Mouse (Mus musculus) bone marrow macrophage, adult 2 months (primary cell): Measurements from ENCODE around the gene Afmid. TPM values are rescaled to one million over a fixed set of nuclear protein-coding genes. Genes with fewer than 3 reads are reported as not detected.

ENCODE experiments used
- H3K27ac ChIP-seq: 2 replicates; pipeline ENCODE4 v1.5.1; 2012; ENCODE audit warnings: low read depth, low read length; ENCODE audit not compliant: insufficient read depth
- H3K4me1 ChIP-seq: 2 replicates; pipeline ENCODE4 v1.6.1; 2012; ENCODE audit warnings: low read length; ENCODE audit not compliant: control insufficient read depth, insufficient read depth
- H3K4me3 ChIP-seq: 2 replicates; pipeline ENCODE4 v1.5.1; 2012; ENCODE audit warnings: mild to moderate bottlenecking, low read length, moderate library complexity; ENCODE audit not compliant: insufficient read depth
- CTCF ChIP-seq: IDR thresholded peaks from 2 replicates; pipeline ENCODE4 v1.5.1; 2012; ENCODE audit warnings: low read depth, mild to moderate bottlenecking, low read length, moderate library complexity
- POLR2A ChIP-seq: IDR thresholded peaks from 2 replicates; pipeline ENCODE4 v1.6.1; 2012; ENCODE audit warnings: mild to moderate bottlenecking, low read depth, low read length, borderline replicate concordance
- polyA plus RNA-seq: library from polyadenylated mRNA; stranded (reverse); fragments of >200 nt; gene quantifications from 2 replicates; pipeline ENCODE4 v1.2.4, GENCODE M21; 2012; ENCODE audit not compliant: missing spikeins, insufficient read depth, insufficient read length

Afmid gene
- polyA plus RNA-seq, 1 experiment, result 9.9 TPM

- TF ChIP-seq CTCF (no peak), POLR2A (no peak)
- Histone ChIP-seq H3K4me3 (no peak overlapping the region), H3K27ac (no peak overlapping the region), H3K4me1 (peaks cover 6% of the 10 kb centered on the region)
These were observed 62.6 kb downstream of the Afmid start for GRCm38 (mm10) chr11:117888168-117888852.

GRCm38 (mm10) chr11:117888853-117889822 is 63.4 kb downstream of the Afmid start:
- no peak overlapping the region for H3K4me3 ChIP-seq
- H3K27ac ChIP-seq, result no peak overlapping the region
- TF ChIP-seq POLR2A, result no peak
- TF ChIP-seq CTCF, result no peak
- no peaks in the 10 kb centered on the region for H3K4me1 ChIP-seq

Other genes starting within 250 kb of the Afmid start
- gene Tnrc6c, start 171.6 kb upstream of the Afmid start, polyA plus RNA-seq, result 16.4 and 16.9 TPM in 2 replicates
- gene Tmc8, start 43.8 kb upstream of the Afmid start, polyA plus RNA-seq, result 2.1 and 2.7 TPM in 2 replicates
- 16.7 and 36.7 TPM in 2 replicates for gene Tmc6, start 43.7 kb upstream of the Afmid start, polyA plus RNA-seq
- gene 6030468B19Rik, start 28.3 kb upstream of the Afmid start, polyA plus RNA-seq, result not detected in 2 replicates
- 4.0 and 5.0 TPM in 2 replicates for gene Gm20708, start 16.3 kb upstream of the Afmid start, polyA plus RNA-seq
- gene Syngr2, start 16.3 kb upstream of the Afmid start, polyA plus RNA-seq, result 183 and 189 TPM in 2 replicates
- 56.8 and 70.1 TPM in 2 replicates for gene Tk1, start 168 bp downstream of the Afmid start, polyA plus RNA-seq
- 97.3 and 103 TPM in 2 replicates for gene Birc5, start 23.3 kb downstream of the Afmid start, polyA plus RNA-seq
- not detected in 2 replicates for gene Tmem235, start 34.8 kb downstream of the Afmid start, polyA plus RNA-seq
- gene Tha1, start 47.6 kb downstream of the Afmid start, polyA plus RNA-seq, result 2.8 and 4.5 TPM in 2 replicates
- gene Socs3, start 144.1 kb downstream of the Afmid start, polyA plus RNA-seq, result 6.9 and 7.1 TPM in 2 replicates
- 35.4 and 37.1 TPM in 2 replicates for gene Pgs1, start 160.4 kb downstream of the Afmid start, polyA plus RNA-seq